Mouse (Mus musculus) kidney, adult 18-20 months (tissue): ENCODE measurements around the gene Zfp810.
A peak's percentile ranks its signal among the peaks of the same experiment; 100 is the strongest.

Source experiments
- DNase-seq: peaks from one replicate; pipeline ENCODE4 v3.0.0; 2021

Gene Zfp810

GRCm38 (mm10) chr9:22259184-22260091 is 48.0 kb downstream of the Zfp810 start, which contains the start of gene Zfp599:
Gene Zfp599 (minus strand): TSS chr9:22259895.
- peak; percentile 63 for DNase-seq

- DNase-seq: no peak
Observed at GRCm38 (mm10) chr9:22258784-22259183, 48.7 kb downstream of the Zfp810 start.

- no peak for DNase-seq
Observed at GRCm38 (mm10) chr9:22256579-22256978, 50.9 kb downstream of the Zfp810 start.

GRCm38 (mm10) chr9:22244242-22244641 is 63.2 kb downstream of the Zfp810 start:
- no peak for DNase-seq

GRCm38 (mm10) chr9:22240001-22240400 is 67.4 kb downstream of the Zfp810 start:
- no peak for DNase-seq

- no peak for DNase-seq
Observed at GRCm38 (mm10) chr9:22230556-22230955, 76.9 kb downstream of the Zfp810 start.

- no peak for DNase-seq
Observed at GRCm38 (mm10) chr9:22230061-22230460, 77.4 kb downstream of the Zfp810 start.

GRCm38 (mm10) chr9:22229386-22230026 is 77.9 kb downstream of the Zfp810 start:
- no peak for DNase-seq

GRCm38 (mm10) chr9:22226846-22227245 is 80.6 kb downstream of the Zfp810 start:
- DNase-seq: peak; percentile 59
